Mouse (Mus musculus) heart, embryonic 11.5 days (tissue): ENCODE results near the gene Prdm16. TPM values are rescaled to one million over a fixed set of nuclear protein-coding genes. Genes with fewer than 3 reads are reported as not detected.

Experiments used
- ATAC-seq: fragments of 200-750 bp; cut with Nextera tagmentation; replicated peaks from 2 replicates; pipeline ENCODE4 v1.8.0; 2017; ENCODE audit warnings: moderate library complexity; ENCODE audit not compliant: insufficient number of reproducible peaks, low FRiP score, low TSS enrichment
- H3K27ac ChIP-seq: fragments of 300-500 bp; sonication (generic); 2 replicates; pipeline ENCODE4 v1.5.1; 2014; ENCODE audit warnings: mild to moderate bottlenecking, low read depth, low read length
- H3K27me3 ChIP-seq: fragments of 300-500 bp; sonication (generic); 2 replicates; pipeline ENCODE4 v1.6.1; 2014; ENCODE audit warnings: mild to moderate bottlenecking, low read length, mixed read lengths; ENCODE audit not compliant: control insufficient read depth, insufficient read depth
- H3K36me3 ChIP-seq: fragments of 300-500 bp; sonication (generic); 2 replicates; pipeline ENCODE4 v1.6.1; 2014; ENCODE audit warnings: mild to moderate bottlenecking, low read length, moderate library complexity, mixed read lengths; ENCODE audit not compliant: control insufficient read depth, insufficient read depth
- H3K4me1 ChIP-seq: fragments of 300-500 bp; sonication (generic); 2 replicates; pipeline ENCODE4 v1.6.1; 2014; ENCODE audit warnings: low read length; ENCODE audit not compliant: control insufficient read depth, insufficient read depth
- H3K4me2 ChIP-seq: fragments of 300-500 bp; sonication (generic); 2 replicates; pipeline ENCODE4 v1.6.1; 2014; ENCODE audit warnings: mild to moderate bottlenecking, moderate library complexity
- H3K4me3 ChIP-seq: fragments of 300-500 bp; sonication (generic); 2 replicates; pipeline ENCODE4 v1.5.1; 2014; ENCODE audit warnings: low read depth, low read length
- H3K9ac ChIP-seq: fragments of 300-500 bp; sonication (generic); 2 replicates; pipeline ENCODE4 v1.6.1; 2014; ENCODE audit warnings: mild to moderate bottlenecking, low read depth, low read length, moderate library complexity
- H3K9me3 ChIP-seq: fragments of 300-500 bp; sonication (generic); replicated peaks from 2 replicates; pipeline ENCODE4 v1.6.1; 2016; ENCODE audit warnings: low read length; ENCODE audit not compliant: control insufficient read depth
- WGBS: fragments of 180-500 bp; shearing (Covaris S2); extraction: QIAGEN DNeasy Blood & Tissue Kit; methylation state at CpG from one replicate; pipeline ENCODE4 v1.1.7; 2014; ENCODE audit not compliant: insufficient replicate concordance; 5-methylcytosine and 5-hydroxymethylcytosine counted together
- polyA plus RNA-seq: library from polyadenylated mRNA; unstranded; fragments of >200 nt; fragmentation: Nextera tagmentation; extraction: Ambion mirVana; gene quantifications from 2 replicates; pipeline ENCODE4 v1.2.1, GENCODE M21; 2014

The Prdm16 gene
- polyA plus RNA-seq, 1 experiment from 2014 or later, result 14.2 TPM

- H3K4me1 ChIP-seq, result peaks cover 48% of the 10 kb centered on the region
- peaks cover 6% of the 10 kb centered on the region; the same call in 1 of the 2 replicates for H3K27me3 ChIP-seq
- H3K4me2 ChIP-seq, result no peak overlapping the region
- no peak overlapping the region for H3K9ac ChIP-seq
- H3K9me3 ChIP-seq, result no peaks in the 10 kb centered on the region
- H3K36me3 ChIP-seq, result no peaks in the 10 kb centered on the region
- H3K4me3 ChIP-seq, result no peak overlapping the region
- H3K27ac ChIP-seq, result no peak overlapping the region
- 87% methylated on average over 10 of the region's 11 CpGs for WGBS
- no peak for ATAC-seq
Measured at GRCm38 (mm10) chr4:154590910-154591309, 45.8 kb downstream of the Prdm16 start.

- no peak overlapping the region; the same call in 1 of the 2 replicates for H3K9ac ChIP-seq
- no peak overlapping the region for H3K4me2 ChIP-seq
- no peak overlapping the region for H3K4me3 ChIP-seq
- 0 out of 2 replicates have a peak, but pooled peaks have one; percentile 4 for ATAC-seq
- no peaks in the 10 kb centered on the region for H3K36me3 ChIP-seq
- H3K27ac ChIP-seq, result peak overlapping the region; percentile 61
- peaks cover 7% of the 10 kb centered on the region; the same call in 1 of the 2 replicates for H3K27me3 ChIP-seq
- H3K9me3 ChIP-seq, result no peaks in the 10 kb centered on the region
- H3K4me1 ChIP-seq, result peaks cover 43% of the 10 kb centered on the region
- 78% methylated on average over 11 of the region's 11 CpGs for WGBS
Measured at GRCm38 (mm10) chr4:154586334-154586733, 50.3 kb downstream of the Prdm16 start.

GRCm38 (mm10) chr4:154585779-154586178 is 50.9 kb downstream of the Prdm16 start:
- Histone ChIP-seq H3K9ac (peak overlapping the region; percentile 46; the same call in 1 of the 2 replicates), H3K27ac (peak overlapping the region; percentile 61), H3K4me3 (no peak overlapping the region), H3K4me1 (peaks cover 48% of the 10 kb centered on the region), H3K4me2 (no peak overlapping the region), H3K27me3 (peaks cover 7% of the 10 kb centered on the region; the same call in 1 of the 2 replicates), H3K36me3 (no peaks in the 10 kb centered on the region), H3K9me3 (no peaks in the 10 kb centered on the region)
- no peak for ATAC-seq
- WGBS, result 53% methylated on average over 14 of the region's 14 CpGs

GRCm38 (mm10) chr4:154583712-154584111 is 53.0 kb downstream of the Prdm16 start:
- H3K4me3 ChIP-seq, result no peak overlapping the region
- no peak for ATAC-seq
- peaks cover 7% of the 10 kb centered on the region; the same call in 1 of the 2 replicates for H3K27me3 ChIP-seq
- H3K9ac ChIP-seq, result no peak overlapping the region
- H3K4me1 ChIP-seq, result peaks cover 48% of the 10 kb centered on the region
- H3K27ac ChIP-seq, result no peak overlapping the region
- 92% methylated on average over 13 of the region's 13 CpGs for WGBS
- no peaks in the 10 kb centered on the region for H3K9me3 ChIP-seq
- H3K4me2 ChIP-seq, result no peak overlapping the region
- H3K36me3 ChIP-seq, result no peaks in the 10 kb centered on the region

- H3K4me2 ChIP-seq, result no peak overlapping the region
- WGBS, result 85% methylated on average over 21 of the region's 21 CpGs
Measured at GRCm38 (mm10) chr4:154582607-154583236, 54.0 kb downstream of the Prdm16 start.

GRCm38 (mm10) chr4:154581261-154581886 is 55.3 kb downstream of the Prdm16 start:
- no peak for ATAC-seq
- Histone ChIP-seq H3K36me3 (no peaks in the 10 kb centered on the region), H3K9ac (no peak overlapping the region), H3K27me3 (peaks cover 7% of the 10 kb centered on the region; the same call in 1 of the 2 replicates), H3K4me3 (no peak overlapping the region), H3K27ac (0 out of 2 replicates have a peak overlapping the region, but pooled peaks have one; percentile 15), H3K4me1 (peaks cover 30% of the 10 kb centered on the region), H3K9me3 (no peaks in the 10 kb centered on the region), H3K4me2 (no peak overlapping the region)
- WGBS, result 54% methylated on average over 16 of the region's 16 CpGs

More at GRCm38 (mm10) chr4:154582607-154583236, 54.0 kb downstream of the Prdm16 start:
- peaks cover 43% of the 10 kb centered on the region for H3K4me1 ChIP-seq
- no peak for ATAC-seq
- peaks cover 7% of the 10 kb centered on the region; the same call in 1 of the 2 replicates for H3K27me3 ChIP-seq
- H3K9me3 ChIP-seq, result no peaks in the 10 kb centered on the region
- no peak overlapping the region for H3K9ac ChIP-seq
- H3K4me3 ChIP-seq, result no peak overlapping the region
- no peak overlapping the region for H3K27ac ChIP-seq
- H3K36me3 ChIP-seq, result no peaks in the 10 kb centered on the region

GRCm38 (mm10) chr4:154574208-154574875 is 62.3 kb downstream of the Prdm16 start:
- no peak for ATAC-seq
- no peaks in the 10 kb centered on the region for H3K9me3 ChIP-seq
- no peak overlapping the region for H3K4me3 ChIP-seq
- H3K4me2 ChIP-seq, result no peak overlapping the region
- H3K9ac ChIP-seq, result no peak overlapping the region
- H3K27ac ChIP-seq, result no peak overlapping the region
- H3K4me1 ChIP-seq, result peaks cover 24% of the 10 kb centered on the region
- no peaks in the 10 kb centered on the region for H3K36me3 ChIP-seq
- no peaks in the 10 kb centered on the region for H3K27me3 ChIP-seq
- 51% methylated on average over 13 of the region's 13 CpGs for WGBS

- Histone ChIP-seq H3K27me3 (no peaks in the 10 kb centered on the region), H3K4me1 (peaks cover 47% of the 10 kb centered on the region), H3K9me3 (no peaks in the 10 kb centered on the region), H3K9ac (no peak overlapping the region), H3K36me3 (no peaks in the 10 kb centered on the region), H3K4me3 (no peak overlapping the region), H3K27ac (no peak overlapping the region), H3K4me2 (no peak overlapping the region)
- no peak for ATAC-seq
- 23% methylated on average over 10 of the region's 10 CpGs for WGBS
Measured at GRCm38 (mm10) chr4:154570451-154570881, 66.2 kb downstream of the Prdm16 start.
